24 mouse cellular contexts compared by ENCODE assay signal in genomic region chr16:29693025-29693682, GRCm38 (mm10).
A peak's percentile ranks its signal among the peaks of the same experiment; 100 is the strongest.
DNase-seq lines count a peak whose midpoint lies in the region; ATAC-seq lines count a peak whose summit lies in the region.
"Had no signal": no experiment of that assay in that cellular context is flagged by ENCODE, and none has a peak within 500 bp of the region (broad histone marks: within the 10 kb centered on the region; RNA-seq: fewer than 3 reads in every experiment).

No protein-coding gene starts in this region.

- no peak overlapping the region for H3K4me3 ChIP-seq in hindbrain, embryonic 12.5 days
- no peak overlapping the region for H3K4me3 ChIP-seq in hindbrain, embryonic 11.5 days (ENCODE audit: low read depth, low read length)
- no peak overlapping the region for H3K4me3 ChIP-seq in forebrain, embryonic 15.5 days
- no peak overlapping the region for H3K4me3 ChIP-seq in midbrain, embryonic 12.5 days
- H3K4me3 ChIP-seq: erythroblast, embryonic 14.5 days; heart, embryonic 15.5 days; hindbrain, embryonic 15.5 days; left cerebral cortex, adult 2 months; limb, embryonic 13.5 days; stomach, embryonic 15.5 days had no signal

- DNase-seq in hindbrain, embryonic 11.5 days (ENCODE audit: low spot score), result no peak
- peak; percentile 9 for DNase-seq in NIH3T3 (ENCODE audit: low read depth)
- DNase-seq in cerebellum, postnatal 10 days, result no peak
- no peak for DNase-seq in right cerebral cortex, adult 18-20 months
- DNase-seq: adrenal gland, postnatal 36 days; B cell, adult 2 months; cerebellum, adult 9-10 months; embryo, embryonic 11 days; heart, adult 18-20 months; kidney, adult 11 months; kidney, postnatal 14 days; lung, postnatal 14 days; right cerebral cortex, postnatal 14 days had no signal

- no peak overlapping the region for H3K4me2 ChIP-seq in hindbrain, embryonic 12.5 days (replicated peaks)
- no peak overlapping the region for H3K4me2 ChIP-seq in hindbrain, embryonic 11.5 days (replicated peaks; ENCODE audit: low read depth, low read length)
- no peak overlapping the region for H3K4me2 ChIP-seq in forebrain, embryonic 15.5 days (replicated peaks)
- no peak overlapping the region for H3K4me2 ChIP-seq in midbrain, embryonic 12.5 days (replicated peaks)
- H3K4me2 ChIP-seq: heart, embryonic 15.5 days; hindbrain, embryonic 15.5 days; limb, embryonic 13.5 days; stomach, embryonic 15.5 days had no signal

- no peaks in the 10 kb centered on the region for H3K9me3 ChIP-seq in hindbrain, embryonic 12.5 days (replicated peaks)
- no peaks in the 10 kb centered on the region for H3K9me3 ChIP-seq in hindbrain, embryonic 11.5 days (ENCODE audit: control insufficient read depth, low read length)
- H3K9me3 ChIP-seq in forebrain, embryonic 15.5 days, result no peaks in the 10 kb centered on the region
- H3K9me3 ChIP-seq in midbrain, embryonic 12.5 days, result 0 out of 2 replicates have a peak, but pooled peaks cover 2% of the 10 kb centered on the region
- H3K9me3 ChIP-seq: heart, embryonic 15.5 days; hindbrain, embryonic 15.5 days; limb, embryonic 13.5 days; stomach, embryonic 15.5 days had no signal

- WGBS in hindbrain, embryonic 12.5 days, result 28% methylated on average over 5 of the region's 5 CpGs
- WGBS in hindbrain, embryonic 11.5 days, result 35% methylated on average over 5 of the region's 5 CpGs
- 17% methylated on average over 5 of the region's 5 CpGs for WGBS in forebrain, embryonic 15.5 days
- WGBS in midbrain, embryonic 12.5 days, result 10% methylated on average over 5 of the region's 5 CpGs

- no peaks in the 10 kb centered on the region for H3K36me3 ChIP-seq in hindbrain, embryonic 12.5 days
- H3K36me3 ChIP-seq in hindbrain, embryonic 11.5 days (ENCODE audit: control insufficient read depth, insufficient read depth, low read length), result no peaks in the 10 kb centered on the region
- no peaks in the 10 kb centered on the region for H3K36me3 ChIP-seq in forebrain, embryonic 15.5 days
- no peaks in the 10 kb centered on the region for H3K36me3 ChIP-seq in midbrain, embryonic 12.5 days
- H3K36me3 ChIP-seq: heart, embryonic 15.5 days; hindbrain, embryonic 15.5 days; limb, embryonic 13.5 days; stomach, embryonic 15.5 days had no signal

- no peak for ATAC-seq in hindbrain, embryonic 12.5 days (ENCODE audit: low FRiP score)
- no peak for ATAC-seq in hindbrain, embryonic 11.5 days (ENCODE audit: low FRiP score)
- 0 out of 2 replicates have a peak, but pooled peaks have one; percentile 49 for ATAC-seq in forebrain, embryonic 15.5 days (replicated peaks)
- peak; percentile 44; the same call in 1 of the 2 replicates for ATAC-seq in midbrain, embryonic 12.5 days (ENCODE audit: low FRiP score, low read depth)
- ATAC-seq in erythroblast, adult 5-6 weeks (replicated peaks; ENCODE audit: low FRiP score, poor library complexity, severe bottlenecking), result no peak

- H3K27ac ChIP-seq in hindbrain, embryonic 12.5 days, result peak overlapping the region; percentile 25; the same call in 1 of the 2 replicates
- H3K27ac ChIP-seq in hindbrain, embryonic 11.5 days (ENCODE audit: low read depth, low read length), result no peak overlapping the region
- H3K27ac ChIP-seq in forebrain, embryonic 15.5 days (replicated peaks), result 0 out of 2 replicates have a peak overlapping the region, but pooled peaks have one; percentile 33
- H3K27ac ChIP-seq in midbrain, embryonic 12.5 days (replicated peaks), result no peak overlapping the region; the same call in 1 of the 2 replicates
- H3K27ac ChIP-seq: heart, embryonic 15.5 days; left cerebral cortex, adult 2 months; limb, embryonic 13.5 days; liver, embryonic 14.5 days; stomach, embryonic 15.5 days had no signal

- peaks cover 25% of the 10 kb centered on the region for H3K4me1 ChIP-seq in hindbrain, embryonic 12.5 days
- no peaks in the 10 kb centered on the region; the same call in 1 of the 2 replicates for H3K4me1 ChIP-seq in hindbrain, embryonic 11.5 days (replicated peaks; ENCODE audit: control insufficient read depth, insufficient read depth, low read length)
- H3K4me1 ChIP-seq in forebrain, embryonic 15.5 days, result peaks cover 19% of the 10 kb centered on the region
- peaks cover 22% of the 10 kb centered on the region for H3K4me1 ChIP-seq in midbrain, embryonic 12.5 days
- H3K4me1 ChIP-seq: stomach, embryonic 15.5 days had no signal

- H3K9ac ChIP-seq in hindbrain, embryonic 12.5 days, result no peak overlapping the region
- no peak overlapping the region for H3K9ac ChIP-seq in hindbrain, embryonic 11.5 days (ENCODE audit: low read depth, low read length)
- no peak overlapping the region for H3K9ac ChIP-seq in forebrain, embryonic 15.5 days (replicated peaks)
- no peak overlapping the region for H3K9ac ChIP-seq in midbrain, embryonic 12.5 days (replicated peaks)
- H3K9ac ChIP-seq: heart, embryonic 15.5 days; hindbrain, embryonic 15.5 days; limb, embryonic 13.5 days; liver, embryonic 14.5 days; stomach, embryonic 15.5 days had no signal

- peaks cover 36% of the 10 kb centered on the region for H3K27me3 ChIP-seq in hindbrain, embryonic 12.5 days
- H3K27me3 ChIP-seq in hindbrain, embryonic 11.5 days (ENCODE audit: control insufficient read depth, insufficient read depth, low read length), result peaks cover 24% of the 10 kb centered on the region
- H3K27me3 ChIP-seq in forebrain, embryonic 15.5 days, result no peaks in the 10 kb centered on the region
- H3K27me3 ChIP-seq in midbrain, embryonic 12.5 days, result peaks cover 56% of the 10 kb centered on the region
- H3K27me3 ChIP-seq: heart, embryonic 15.5 days; stomach, embryonic 15.5 days had no signal

Comparison
In these comparisons a context has a peak if more than half of its experiments do, and no peak if none do; other contexts are left out.
1. H3K27ac ChIP-seq: peak in hindbrain, embryonic 12.5 days (single experiment) and forebrain, embryonic 15.5 days (single experiment); none in hindbrain, embryonic 11.5 days (single experiment) and midbrain, embryonic 12.5 days (single experiment).
2. ATAC-seq: peak in forebrain, embryonic 15.5 days (single experiment) and midbrain, embryonic 12.5 days (single experiment); none in hindbrain, embryonic 12.5 days (single experiment), hindbrain, embryonic 11.5 days (single experiment) and erythroblast, adult 5-6 weeks (single experiment).